ENCODE assay signal across 8 mouse cellular contexts in genomic region chr1:37639101-37639500, GRCm38 (mm10).
DNase-seq lines count a peak whose midpoint lies in the region; ATAC-seq lines count a peak whose summit lies in the region.

No protein-coding gene starts in this region.

- no peaks in the 10 kb centered on the region for H3K36me3 ChIP-seq in limb, embryonic 10.5 days
- no peaks in the 10 kb centered on the region for H3K36me3 ChIP-seq in midbrain, embryonic 14.5 days (ENCODE audit: control insufficient read depth, insufficient read depth, low read length)

- peak; percentile 35 to 86 for DNase-seq in urinary bladder, adult 18-20 months (ENCODE audit: low spot score in 2 of 2)
- DNase-seq in urinary bladder, postnatal 10 days (ENCODE audit: low spot score), result no peak
- DNase-seq in embryo, embryonic 9.5 days (ENCODE audit: extremely low spot score), result peak; percentile 67
- DNase-seq in kidney, adult 11 months, result peak; percentile 76
- peak; percentile 82 for DNase-seq in limb, embryonic 10.5 days (ENCODE audit: low spot score)
- DNase-seq in midbrain, embryonic 14.5 days, result peak; percentile 87
- peak; percentile 41 to 68 for DNase-seq in spleen, adult 18-20 months

- H3K9ac ChIP-seq in midbrain, embryonic 14.5 days (replicated peaks; ENCODE audit: low read length), result no peak overlapping the region

- peak overlapping the region; percentile 45 for H3K4me2 ChIP-seq in midbrain, embryonic 14.5 days (ENCODE audit: low read length)

- no peaks in the 10 kb centered on the region for H3K9me3 ChIP-seq in limb, embryonic 10.5 days (replicated peaks)
- H3K9me3 ChIP-seq in midbrain, embryonic 14.5 days (ENCODE audit: control insufficient read depth, low read length), result no peaks in the 10 kb centered on the region

- peak; percentile 94 for ATAC-seq in granulocyte monocyte progenitor cell, adult 5-6 weeks (replicated peaks; ENCODE audit: poor library complexity, severe bottlenecking)
- ATAC-seq in midbrain, embryonic 14.5 days (ENCODE audit: low FRiP score, low TSS enrichment), result peak; percentile 55; the same call in 1 of the 2 replicates

- 22% methylated on average over 10 of the region's 10 CpGs for WGBS in limb, embryonic 10.5 days
- WGBS in midbrain, embryonic 14.5 days, result 16% methylated on average over 10 of the region's 10 CpGs

- no peak overlapping the region for H3K4me3 ChIP-seq in limb, embryonic 10.5 days
- H3K4me3 ChIP-seq in midbrain, embryonic 14.5 days (replicated peaks; ENCODE audit: low read depth, low read length), result no peak overlapping the region

- no peak overlapping the region for H3K27ac ChIP-seq in limb, embryonic 10.5 days
- no peak overlapping the region for H3K27ac ChIP-seq in midbrain, embryonic 14.5 days (replicated peaks; ENCODE audit: low read depth, low read length)

- H3K27me3 ChIP-seq in limb, embryonic 10.5 days (ENCODE audit: low read depth, poor library complexity, severe bottlenecking), result no peaks in the 10 kb centered on the region
- no peaks in the 10 kb centered on the region for H3K27me3 ChIP-seq in midbrain, embryonic 14.5 days (ENCODE audit: control insufficient read depth, insufficient read depth, low read length)

- H3K4me1 ChIP-seq in limb, embryonic 10.5 days, result no peaks in the 10 kb centered on the region; the same call in 1 of the 2 replicates
- H3K4me1 ChIP-seq in midbrain, embryonic 14.5 days (ENCODE audit: control insufficient read depth, insufficient read depth, low read length), result no peaks in the 10 kb centered on the region
